Mouse (Mus musculus) midbrain, embryonic 12.5 days (tissue): ENCODE measurements around the gene Tcp10b. TPM values are rescaled to one million over a fixed set of nuclear protein-coding genes. Genes with fewer than 3 reads are reported as not detected.
"Not testable (repeated sequence)": the region's sequence is repeated elsewhere in the genome, so short reads cannot be mapped to it uniquely, and the experiment has no call there.

Experiments
- ATAC-seq: fragments of 200-750 bp; cut with Nextera tagmentation; 2 replicates; pipeline ENCODE4 v1.8.0; 2017; ENCODE audit warnings: low read depth, moderate TSS enrichment, moderate library complexity; ENCODE audit not compliant: low FRiP score
- H3K27ac ChIP-seq: fragments of 300-500 bp; sonication (generic); replicated peaks from 2 replicates; pipeline ENCODE4 v1.5.1; 2016; ENCODE audit warnings: mild to moderate bottlenecking
- H3K27me3 ChIP-seq: fragments of 300-500 bp; sonication (generic); 2 replicates; pipeline ENCODE4 v1.6.1; 2016; ENCODE audit warnings: mild to moderate bottlenecking
- H3K36me3 ChIP-seq: fragments of 300-500 bp; sonication (generic); 2 replicates; pipeline ENCODE4 v1.6.1; 2016
- H3K4me1 ChIP-seq: fragments of 300-500 bp; sonication (generic); 2 replicates; pipeline ENCODE4 v1.6.1; 2016
- H3K4me2 ChIP-seq: fragments of 300-500 bp; sonication (generic); replicated peaks from 2 replicates; pipeline ENCODE4 v1.6.1; 2016; ENCODE audit warnings: mild to moderate bottlenecking, moderate library complexity
- H3K4me3 ChIP-seq: fragments of 300-500 bp; sonication (generic); 2 replicates; pipeline ENCODE4 v1.5.1; 2016; ENCODE audit warnings: mild to moderate bottlenecking
- H3K9ac ChIP-seq: fragments of 300-500 bp; sonication (generic); replicated peaks from 2 replicates; pipeline ENCODE4 v1.6.1; 2016; ENCODE audit warnings: mild to moderate bottlenecking, moderate library complexity
- H3K9me3 ChIP-seq: fragments of 300-500 bp; sonication (generic); 2 replicates; pipeline ENCODE4 v1.6.1; 2016; ENCODE audit warnings: mild to moderate bottlenecking
- WGBS: fragments of 180-500 bp; shearing (Covaris S2); methylation state at CpG from one replicate; pipeline ENCODE4 v1.1.7; 2016; 5-methylcytosine and 5-hydroxymethylcytosine counted together
- polyA plus RNA-seq: library from polyadenylated mRNA; unstranded; fragments of >200 nt; fragmentation: Nextera tagmentation; extraction: Ambion mirVana; gene quantifications from 2 replicates; pipeline ENCODE4 v1.2.1, GENCODE M21; 2016

Tcp10b gene
- not detected in 2 replicates for polyA plus RNA-seq

DNA sequence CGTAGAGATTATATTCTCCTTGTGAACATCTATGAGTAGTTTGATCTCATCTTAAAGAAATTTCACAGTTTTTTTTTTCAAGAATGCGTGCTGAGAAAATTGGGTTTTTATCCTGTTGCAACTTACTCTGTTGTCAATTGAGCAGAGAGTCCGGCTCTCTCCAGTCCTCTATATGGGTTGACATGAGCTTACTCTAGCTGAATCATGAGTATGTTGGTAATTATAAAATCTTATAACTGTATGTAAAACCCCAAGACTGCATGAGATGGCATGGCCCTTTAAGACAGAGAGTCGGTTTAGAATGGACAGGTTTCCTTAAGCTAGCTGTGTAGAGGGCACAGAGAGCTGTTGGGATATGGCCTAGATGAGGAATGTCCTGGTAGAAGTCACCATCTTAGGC lies at the start of gene Tcp10b:
Gene Tcp10b (plus strand): TSS at position 301 of the 400 bp plus-strand sequence.
- not testable (repeated sequence) for H3K9me3 ChIP-seq, H3K4me1 ChIP-seq, H3K27ac ChIP-seq, H3K36me3 ChIP-seq, H3K4me2 ChIP-seq, H3K4me3 ChIP-seq, H3K27me3 ChIP-seq, H3K9ac ChIP-seq, ATAC-seq
- WGBS = 90% methylated on average over 4 of the region's 4 CpGs

DNA sequence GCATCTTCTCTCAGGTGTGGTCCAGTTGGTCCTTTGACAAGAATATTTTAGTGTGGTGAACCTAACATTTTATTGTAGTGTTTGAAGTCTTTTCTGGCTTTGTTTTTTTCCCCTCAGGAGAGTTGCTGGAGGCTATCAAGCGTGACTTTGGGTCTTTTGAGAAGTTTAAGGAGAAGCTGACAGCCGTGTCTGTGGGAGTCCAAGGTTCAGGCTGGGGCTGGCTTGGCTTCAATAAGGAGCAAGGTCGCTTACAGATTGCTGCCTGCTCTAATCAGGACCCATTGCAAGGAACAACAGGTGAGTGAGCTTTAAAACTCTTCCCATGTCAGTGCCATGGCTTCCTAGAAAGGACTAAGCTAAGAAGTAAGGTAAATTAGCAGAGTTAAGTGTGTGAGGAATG lies 47.6 kb upstream of the Tcp10b start:
- peaks cover 38% of the 10 kb centered on the region for H3K36me3 ChIP-seq
- no peak overlapping the region for H3K4me3 ChIP-seq
- H3K27me3 ChIP-seq = no peaks in the 10 kb centered on the region
- ATAC-seq = no peak
- WGBS = 69% methylated on average over 3 of the region's 3 CpGs
- H3K4me1 ChIP-seq = peaks cover 8% of the 10 kb centered on the region
- no peak overlapping the region for H3K4me2 ChIP-seq
- H3K9ac ChIP-seq = no peak overlapping the region
- H3K27ac ChIP-seq = no peak overlapping the region
- H3K9me3 ChIP-seq = no peaks in the 10 kb centered on the region

- not testable (repeated sequence) for ATAC-seq, H3K36me3 ChIP-seq, H3K4me1 ChIP-seq, H3K27ac ChIP-seq, H3K4me3 ChIP-seq, H3K27me3 ChIP-seq, H3K9ac ChIP-seq, H3K9me3 ChIP-seq, H3K4me2 ChIP-seq
- WGBS = 95% methylated on average over 4 of the region's 12 CpGs
These were observed 24.2 kb upstream of the Tcp10b start for GRCm38 (mm10) chr17:13036627-13037192.

GRCm38 (mm10) chr17:13043846-13044673 lies 16.8 kb upstream of the Tcp10b start:
- not testable (repeated sequence) for H3K9ac ChIP-seq, H3K9me3 ChIP-seq, H3K36me3 ChIP-seq, H3K4me3 ChIP-seq, H3K27ac ChIP-seq, H3K4me2 ChIP-seq, H3K4me1 ChIP-seq, H3K27me3 ChIP-seq
- peak; percentile 80 for ATAC-seq
- 12% methylated on average over 4 of the region's 4 CpGs for WGBS

DNA sequence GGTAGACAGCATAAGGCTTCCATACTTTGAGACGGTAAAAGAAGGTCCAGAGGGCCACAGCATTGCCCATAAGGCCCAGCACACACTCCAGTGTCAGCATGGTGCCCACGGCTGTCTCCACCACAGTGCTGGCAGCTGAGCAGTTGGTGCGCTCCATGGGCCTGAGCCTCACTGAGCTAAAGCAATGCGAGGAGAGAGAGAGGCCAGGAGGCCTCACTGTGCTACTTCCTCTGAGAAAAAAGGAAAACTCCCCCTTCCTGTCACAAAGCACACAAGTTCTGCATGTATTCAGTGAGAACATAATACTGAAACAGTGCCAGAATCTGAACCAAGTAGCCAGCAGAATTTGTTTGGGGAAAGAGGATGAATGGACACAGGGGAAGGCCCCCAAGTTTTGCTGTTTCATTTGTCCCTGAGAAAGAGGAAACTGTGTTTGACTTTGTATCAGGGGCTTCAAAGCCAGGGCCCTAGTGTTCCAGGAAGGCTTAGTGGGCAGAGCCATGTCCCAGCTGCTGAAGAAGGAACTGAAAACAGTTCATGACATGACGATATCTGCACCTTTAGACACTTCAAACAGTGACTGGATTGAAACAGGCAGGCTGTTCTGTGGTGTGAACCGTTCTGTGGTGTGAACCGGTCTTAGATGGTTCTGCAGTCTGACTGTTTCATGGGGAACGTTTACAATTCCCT lies 8.6 kb upstream of the Tcp10b start, which contains the start of gene Gpr31b:
Gene Gpr31b (minus strand): TSS at position 173 of the 690 bp plus-strand sequence.
- not testable (repeated sequence) for H3K27me3 ChIP-seq, H3K36me3 ChIP-seq, H3K27ac ChIP-seq, H3K4me2 ChIP-seq, H3K4me1 ChIP-seq, H3K4me3 ChIP-seq, ATAC-seq, H3K9ac ChIP-seq, H3K9me3 ChIP-seq
- WGBS = no CpG with 5 or more reads among the region's 8 CpGs

GRCm38 (mm10) chr17:13062882-13063281 lies 2.0 kb downstream of the Tcp10b start:
- H3K9me3 ChIP-seq, H3K27ac ChIP-seq, H3K4me3 ChIP-seq, H3K36me3 ChIP-seq, H3K9ac ChIP-seq, H3K27me3 ChIP-seq, H3K4me2 ChIP-seq, H3K4me1 ChIP-seq, ATAC-seq: not testable (repeated sequence)
- 84% methylated on average over 6 of the region's 7 CpGs for WGBS

GRCm38 (mm10) chr17:13067864-13068385 lies 7.0 kb downstream of the Tcp10b start:
- H3K4me1 ChIP-seq, H3K9ac ChIP-seq, H3K9me3 ChIP-seq, H3K36me3 ChIP-seq, H3K4me2 ChIP-seq, H3K27me3 ChIP-seq, H3K4me3 ChIP-seq, ATAC-seq, H3K27ac ChIP-seq: not testable (repeated sequence)
- WGBS = 82% methylated on average over 1 of the region's 4 CpGs

DNA sequence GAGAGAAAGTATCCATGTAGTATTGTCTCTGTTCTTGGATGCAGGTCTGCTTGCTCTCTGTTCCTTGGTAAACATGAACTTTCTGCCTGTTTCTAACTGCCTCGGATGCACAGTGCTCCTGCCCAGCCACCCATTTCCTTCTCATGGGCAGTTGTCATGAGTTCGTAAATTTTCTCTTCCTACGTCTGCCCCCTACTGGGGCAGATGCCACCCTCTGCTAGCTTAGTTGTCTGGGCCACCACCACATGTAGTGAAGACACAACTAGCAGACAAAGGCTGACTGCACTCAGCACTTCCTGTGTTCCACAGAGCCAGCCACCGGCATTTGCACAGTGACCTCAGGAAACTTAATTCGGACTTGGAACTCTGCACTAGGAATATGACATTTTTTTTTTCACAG lies 8.3 kb downstream of the Tcp10b start:
- H3K4me1 ChIP-seq, H3K27ac ChIP-seq, H3K9ac ChIP-seq, H3K4me3 ChIP-seq, H3K27me3 ChIP-seq, H3K36me3 ChIP-seq, H3K4me2 ChIP-seq, ATAC-seq, H3K9me3 ChIP-seq: not testable (repeated sequence)
- 81% methylated on average over 5 of the region's 5 CpGs for WGBS

DNA sequence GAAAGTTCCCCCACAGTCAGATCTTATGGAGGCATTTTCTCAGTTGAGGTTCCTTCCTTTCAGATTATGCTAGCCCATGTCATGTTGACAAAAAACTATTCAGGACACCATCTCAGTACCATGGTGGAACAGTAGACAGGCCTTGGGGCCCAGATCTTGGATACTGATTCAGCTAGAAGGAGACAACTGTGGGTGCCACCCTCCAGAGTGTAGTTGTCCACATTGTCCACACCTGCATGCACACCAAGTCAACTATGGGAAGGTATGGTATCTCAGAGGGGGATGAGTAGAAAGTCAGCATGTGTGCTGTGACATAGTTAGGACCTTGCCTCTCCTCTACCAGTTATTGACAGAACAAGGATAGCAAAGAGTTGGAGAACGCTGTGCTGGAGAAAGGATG lies 30.6 kb downstream of the Tcp10b start:
- H3K4me3 ChIP-seq, H3K27ac ChIP-seq, H3K27me3 ChIP-seq, H3K4me2 ChIP-seq, ATAC-seq, H3K9me3 ChIP-seq, H3K9ac ChIP-seq, H3K4me1 ChIP-seq, H3K36me3 ChIP-seq: not testable (repeated sequence)
- no CpG with 5 or more reads among the region's 1 CpGs for WGBS

- H3K4me2 ChIP-seq, H3K9ac ChIP-seq, H3K4me1 ChIP-seq, H3K27me3 ChIP-seq, H3K36me3 ChIP-seq, H3K9me3 ChIP-seq, H3K4me3 ChIP-seq, H3K27ac ChIP-seq: not testable (repeated sequence)
- ATAC-seq = peak; percentile 56; the same call in 1 of the 2 replicates
- WGBS = 52% methylated on average over 7 of the region's 8 CpGs
These were observed 31.3 kb downstream of the Tcp10b start for GRCm38 (mm10) chr17:13092100-13092764.

DNA sequence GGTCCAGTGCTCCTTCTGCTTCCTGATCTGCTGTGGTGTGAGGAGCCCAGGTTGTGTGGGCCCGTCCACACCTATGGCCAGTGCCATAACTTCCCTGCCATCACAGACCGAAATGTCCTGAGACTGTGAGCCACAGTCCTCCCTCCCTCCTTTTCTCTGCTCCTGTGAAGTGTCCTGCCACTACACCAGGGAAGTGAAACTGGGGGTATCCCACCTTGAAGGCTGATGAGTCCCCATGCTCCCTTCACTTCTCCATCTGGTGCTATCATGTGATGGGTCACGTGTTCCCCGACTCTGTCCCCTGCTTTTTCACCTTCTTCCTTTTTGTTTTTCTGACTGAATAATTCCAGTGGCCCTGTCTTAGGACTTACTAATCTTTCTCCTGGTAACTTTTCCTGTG lies 32.1 kb downstream of the Tcp10b start:
- not testable (repeated sequence) for H3K36me3 ChIP-seq, ATAC-seq, H3K27me3 ChIP-seq, H3K4me2 ChIP-seq, H3K9me3 ChIP-seq, H3K4me1 ChIP-seq, H3K27ac ChIP-seq, H3K4me3 ChIP-seq, H3K9ac ChIP-seq
- 100% methylated on average over 3 of the region's 4 CpGs for WGBS

DNA sequence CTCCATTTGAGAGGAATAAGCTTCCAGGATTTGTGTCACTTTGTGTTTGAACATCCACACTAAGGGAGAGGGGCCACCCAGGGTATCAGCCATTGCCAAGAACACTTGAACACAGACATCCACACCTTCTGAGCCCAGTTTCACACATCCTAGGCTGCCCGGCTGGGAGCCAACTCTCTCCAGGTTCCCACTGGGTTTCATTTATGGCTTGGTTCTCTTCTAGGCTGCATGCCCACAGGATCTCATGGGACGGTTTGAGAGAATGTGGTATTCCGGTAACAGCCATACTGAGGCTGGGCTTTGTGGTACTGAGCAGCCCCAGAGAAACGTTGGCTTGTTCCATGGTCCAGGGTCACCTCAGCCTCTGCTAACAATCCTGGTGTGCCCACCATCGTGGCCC lies 45.7 kb downstream of the Tcp10b start:
- not testable (repeated sequence) for H3K4me1 ChIP-seq, H3K27ac ChIP-seq, ATAC-seq, H3K4me2 ChIP-seq, H3K4me3 ChIP-seq, H3K36me3 ChIP-seq, H3K9me3 ChIP-seq, H3K27me3 ChIP-seq, H3K9ac ChIP-seq
- 83% methylated on average over 5 of the region's 5 CpGs for whole genome bisulfite sequencing
